Mouse (Mus musculus) cortical plate, adult 2 months (tissue): ENCODE measurements around the gene Olfr432. TPM values are rescaled to one million over a fixed set of nuclear protein-coding genes. Genes with fewer than 3 reads are reported as not detected.

Experiments used
- H3K27ac ChIP-seq: fragments of 200-500 bp; 2 replicates; pipeline ENCODE4 v1.5.1; 2012; ENCODE audit warnings: low read length, control low read depth, inconsistent platforms; ENCODE audit not compliant: insufficient read depth
- H3K4me1 ChIP-seq: fragments of 200-500 bp; 2 replicates; pipeline ENCODE4 v1.6.1; 2011; ENCODE audit warnings: low read length; ENCODE audit not compliant: control insufficient read depth, insufficient read depth
- H3K4me3 ChIP-seq: fragments of 200-500 bp; 2 replicates; pipeline ENCODE4 v1.5.1; 2011; ENCODE audit warnings: mild to moderate bottlenecking, low read length, control low read depth; ENCODE audit not compliant: insufficient read depth
- CTCF ChIP-seq: fragments of 200-500 bp; IDR thresholded peaks from 2 replicates; pipeline ENCODE4 v1.5.1; 2011; ENCODE audit warnings: mild to moderate bottlenecking, control low read depth, low read length; ENCODE audit not compliant: insufficient read depth; ENCODE audit errors: extremely low read depth
- POLR2A ChIP-seq: fragments of 200-500 bp; IDR thresholded peaks from 2 replicates; pipeline ENCODE4 v1.6.1; 2011; ENCODE audit warnings: mild to moderate bottlenecking, low read length, control low read depth; ENCODE audit not compliant: insufficient read depth; ENCODE audit errors: extremely low read depth
- polyA plus RNA-seq: library from polyadenylated mRNA; depleted of rRNA; stranded (reverse); fragments of >200 nt; gene quantifications from 2 replicates; pipeline ENCODE4 v1.2.3, GENCODE M21; 2012; rRNA removed

Gene Olfr432
- polyA plus RNA-seq, 1 experiment = not detected

- Histone ChIP-seq H3K27ac (no peak overlapping the region), H3K4me3 (no peak overlapping the region), H3K4me1 (no peaks in the 10 kb centered on the region)
- TF ChIP-seq POLR2A (no peak), CTCF (no peak)
Measured at GRCm38 (mm10) chr1:174050532-174050931, 1.5 kb downstream of the Olfr432 start.

GRCm38 (mm10) chr1:174051515-174051914 lies 2.5 kb downstream of the Olfr432 start:
- TF ChIP-seq POLR2A (no peak), CTCF (no peak)
- no peak overlapping the region for H3K4me3 ChIP-seq
- H3K27ac ChIP-seq = no peak overlapping the region
- H3K4me1 ChIP-seq = no peaks in the 10 kb centered on the region

GRCm38 (mm10) chr1:174051931-174052536 lies 3.0 kb downstream of the Olfr432 start:
- no peak for TF ChIP-seq CTCF
- TF ChIP-seq POLR2A = no peak
- Histone ChIP-seq H3K4me3 (no peak overlapping the region), H3K27ac (no peak overlapping the region), H3K4me1 (no peaks in the 10 kb centered on the region)

- TF ChIP-seq CTCF (no peak), POLR2A (no peak)
- H3K27ac ChIP-seq = no peak overlapping the region
- H3K4me1 ChIP-seq = no peaks in the 10 kb centered on the region
- no peak overlapping the region for H3K4me3 ChIP-seq
Measured at GRCm38 (mm10) chr1:174052981-174053380, 4.0 kb downstream of the Olfr432 start.

GRCm38 (mm10) chr1:174055248-174055647 lies 6.2 kb downstream of the Olfr432 start:
- TF ChIP-seq POLR2A = no peak
- TF ChIP-seq CTCF = no peak
- Histone ChIP-seq H3K27ac (no peak overlapping the region), H3K4me1 (no peaks in the 10 kb centered on the region), H3K4me3 (no peak overlapping the region)

GRCm38 (mm10) chr1:174066305-174066704 lies 17.3 kb downstream of the Olfr432 start, which contains the start of gene Olfr430:
Gene Olfr430 (plus strand): TSS chr1:174066605.
- no peak within 1 kb of the TSS for H3K4me3 ChIP-seq
- H3K4me1 ChIP-seq = no peaks in the 10 kb centered on the region
- TF ChIP-seq CTCF (no peak), POLR2A (no peak)
- H3K27ac ChIP-seq = no peak within 1 kb of the TSS

- Histone ChIP-seq H3K27ac (no peak within 1 kb of the TSS), H3K4me1 (no peaks in the 10 kb centered on the region), H3K4me3 (no peak within 1 kb of the TSS)
- TF ChIP-seq CTCF = no peak
- TF ChIP-seq POLR2A = no peak
Measured at GRCm38 (mm10) chr1:174084031-174084430, 35.0 kb downstream of the Olfr432 start, which contains the start of gene Olfr429. Gene Olfr429 (plus strand): TSS chr1:174084331.

GRCm38 (mm10) chr1:174096591-174096990 lies 47.6 kb downstream of the Olfr432 start, which contains the start of gene Olfr427:
Gene Olfr427 (plus strand): TSS chr1:174096891.
- Histone ChIP-seq H3K4me3 (no peak within 1 kb of the TSS), H3K27ac (no peak within 1 kb of the TSS), H3K4me1 (no peaks in the 10 kb centered on the region)
- TF ChIP-seq CTCF (no peak), POLR2A (no peak)

GRCm38 (mm10) chr1:174103735-174104134 lies 54.7 kb downstream of the Olfr432 start:
- Histone ChIP-seq H3K4me1 (no peaks in the 10 kb centered on the region), H3K27ac (no peak overlapping the region), H3K4me3 (no peak overlapping the region)
- TF ChIP-seq CTCF (no peak), POLR2A (no peak)

Other genes starting within 250 kb of the Olfr432 start
- 0.13 and 0.21 TPM in 2 replicates for gene Ifi211, start 136.2 kb upstream of the Olfr432 start, polyA plus RNA-seq
- gene Mndal, start 106.7 kb upstream of the Olfr432 start, polyA plus RNA-seq = 1.8 and 2.7 TPM in 2 replicates
- 1.0 and 1.1 TPM in 2 replicates for gene Ifi203, start 106.5 kb upstream of the Olfr432 start, polyA plus RNA-seq
- gene Ifi202b, start 66.5 kb upstream of the Olfr432 start, polyA plus RNA-seq = not detected in 2 replicates
- 0.04 TPM in 1 of 2 replicates, not detected in the other for gene Ifi205, start 17.4 kb upstream of the Olfr432 start, polyA plus RNA-seq
- gene Olfr433, start 8.5 kb upstream of the Olfr432 start, polyA plus RNA-seq = not detected in 2 replicates
- not detected in 2 replicates for gene Olfr430, start 17.4 kb downstream of the Olfr432 start, polyA plus RNA-seq
- gene Olfr429, start 35.1 kb downstream of the Olfr432 start, polyA plus RNA-seq = not detected in 2 replicates
- gene Olfr427, start 47.7 kb downstream of the Olfr432 start, polyA plus RNA-seq = not detected in 2 replicates
- gene Olfr231, start 72.0 kb downstream of the Olfr432 start, polyA plus RNA-seq = not detected in 2 replicates
- not detected in 2 replicates for gene Olfr424, start 82.3 kb downstream of the Olfr432 start, polyA plus RNA-seq
- gene Olfr420, start 106.4 kb downstream of the Olfr432 start, polyA plus RNA-seq = not detected in 2 replicates
- gene Spta1, start 123.6 kb downstream of the Olfr432 start, polyA plus RNA-seq = not detected in 2 replicates
- gene Olfr419, start 202.9 kb downstream of the Olfr432 start, polyA plus RNA-seq = not detected in 2 replicates